Mouse (Mus musculus) brown adipose tissue, adult 24 weeks (tissue): ENCODE data around the gene Ruvbl1. TPM values are rescaled to one million over a fixed set of nuclear protein-coding genes. Genes with fewer than 3 reads are reported as not detected.
A peak's percentile ranks its signal among the peaks of the same experiment; 100 is the strongest.

ENCODE experiments used
- H3K27ac ChIP-seq: fragments of 200-500 bp; replicated peaks from 2 replicates; pipeline ENCODE4 v1.5.1; 2012; ENCODE audit warnings: low read depth, mild to moderate bottlenecking, low read length
- H3K4me1 ChIP-seq: fragments of 200-500 bp; 2 replicates; pipeline ENCODE4 v1.6.1; 2012; ENCODE audit warnings: low read length, mixed read lengths; ENCODE audit not compliant: control insufficient read depth, insufficient read depth, insufficient read length
- H3K4me3 ChIP-seq: fragments of 200-500 bp; 2 replicates; pipeline ENCODE4 v1.5.1; 2012; ENCODE audit warnings: low read depth, mild to moderate bottlenecking, low read length, moderate library complexity; ENCODE audit not compliant: insufficient read depth
- polyA plus RNA-seq: library from polyadenylated mRNA; stranded (reverse); fragments of >200 nt; gene quantifications from 2 replicates; pipeline ENCODE4 v1.2.4, GENCODE M21; 2012; ENCODE audit not compliant: missing spikeins, insufficient read depth, insufficient read length

Ruvbl1 gene
- polyA plus RNA-seq, 1 experiment, result 16.4 TPM

DNA sequence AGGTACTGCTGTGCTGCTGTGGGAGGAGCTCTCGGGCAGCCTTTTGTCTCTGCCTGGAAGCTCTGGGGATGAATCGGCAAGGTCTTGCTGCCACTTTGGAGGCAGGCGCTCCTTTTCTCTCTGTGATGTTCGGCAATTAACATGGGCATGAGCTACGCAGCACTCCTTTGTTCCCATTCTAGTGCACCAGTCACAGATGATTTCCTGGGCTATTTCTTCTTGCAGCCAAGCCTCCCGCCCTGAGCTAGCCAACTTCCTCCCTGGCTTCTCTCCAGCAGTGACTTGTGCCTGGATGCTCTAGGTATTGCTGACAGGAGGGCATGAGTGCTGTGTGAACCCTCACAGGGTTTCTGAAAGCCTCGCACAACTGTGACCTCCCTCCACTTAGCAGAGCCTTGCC is 17.9 kb downstream of the Ruvbl1 start:
- Histone ChIP-seq H3K4me1 (no peaks in the 10 kb centered on the region), H3K4me3 (no peak overlapping the region), H3K27ac (no peak overlapping the region)

- H3K4me3 ChIP-seq, result no peak overlapping the region
- H3K4me1 ChIP-seq, result no peaks in the 10 kb centered on the region
- no peak overlapping the region for H3K27ac ChIP-seq
These were observed 18.7 kb downstream of the Ruvbl1 start for GRCm38 (mm10) chr6:88483913-88484312.

DNA sequence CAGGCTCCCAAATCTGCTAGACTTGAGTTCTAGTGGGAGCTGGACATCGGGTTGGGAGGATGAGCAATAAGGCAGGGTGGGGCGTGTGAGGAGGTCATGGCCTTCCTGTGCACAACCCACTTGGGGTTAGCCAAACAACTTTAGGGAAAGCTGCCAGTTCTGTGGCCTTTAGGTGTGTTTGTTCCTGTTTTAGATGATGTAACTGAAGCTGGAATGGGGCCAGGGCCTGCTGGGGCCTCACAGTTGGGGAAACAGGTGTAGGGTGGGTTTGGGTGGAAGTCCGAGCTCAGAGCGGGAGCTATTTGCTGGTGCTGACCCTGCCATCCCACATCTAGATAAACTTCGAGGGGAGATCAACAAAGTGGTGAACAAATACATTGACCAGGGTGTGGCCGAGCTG is 20.2 kb downstream of the Ruvbl1 start:
- H3K4me1 ChIP-seq, result no peaks in the 10 kb centered on the region
- H3K27ac ChIP-seq, result no peak overlapping the region
- H3K4me3 ChIP-seq, result no peak overlapping the region

DNA sequence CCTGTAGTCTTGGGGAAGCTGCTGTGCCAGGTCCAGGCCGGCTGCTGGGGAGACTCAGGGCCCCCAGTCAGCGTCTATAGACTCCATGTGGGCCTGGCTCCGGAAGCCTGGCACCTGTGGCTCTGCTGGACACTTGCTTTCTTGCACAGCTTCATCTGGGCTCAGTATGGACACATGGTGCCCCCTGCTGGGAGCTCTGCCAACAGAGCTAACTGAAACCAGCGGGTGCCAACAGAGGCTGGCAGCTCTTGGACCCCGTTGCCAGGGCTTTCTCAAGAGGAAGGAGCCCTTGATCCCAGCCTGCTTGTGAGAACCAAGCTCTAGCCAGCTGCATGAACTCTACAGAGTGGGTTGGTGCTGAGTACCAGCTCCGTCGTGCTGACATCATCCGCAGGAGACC is 21.7 kb downstream of the Ruvbl1 start:
- no peak overlapping the region for H3K4me3 ChIP-seq
- H3K4me1 ChIP-seq, result no peaks in the 10 kb centered on the region
- no peak overlapping the region for H3K27ac ChIP-seq

DNA sequence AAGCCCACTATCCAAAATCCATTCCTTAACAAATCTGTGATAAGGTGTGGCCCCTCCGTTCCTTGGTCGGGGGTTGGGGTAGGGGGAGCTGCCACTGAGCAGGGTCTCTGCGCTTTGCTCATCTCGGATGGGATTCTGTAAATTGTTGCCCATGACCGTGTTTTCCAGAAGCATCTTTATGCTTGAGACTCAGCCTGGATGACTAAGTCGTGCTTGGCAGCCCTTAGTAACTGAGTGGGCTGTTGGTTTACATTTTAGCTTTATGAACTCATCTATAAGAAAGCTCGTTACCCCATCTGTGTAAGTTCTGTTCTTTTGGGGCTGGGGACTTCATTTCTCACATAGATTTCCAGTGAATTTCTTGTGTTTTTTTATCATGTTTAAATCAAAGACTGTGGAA is 23.8 kb downstream of the Ruvbl1 start:
- Histone ChIP-seq H3K4me3 (no peak overlapping the region), H3K4me1 (no peaks in the 10 kb centered on the region), H3K27ac (no peak overlapping the region)

- H3K4me3 ChIP-seq, result no peak overlapping the region
- no peaks in the 10 kb centered on the region for H3K4me1 ChIP-seq
- no peak overlapping the region for H3K27ac ChIP-seq
These were observed 24.6 kb downstream of the Ruvbl1 start for GRCm38 (mm10) chr6:88489834-88490233.

DNA sequence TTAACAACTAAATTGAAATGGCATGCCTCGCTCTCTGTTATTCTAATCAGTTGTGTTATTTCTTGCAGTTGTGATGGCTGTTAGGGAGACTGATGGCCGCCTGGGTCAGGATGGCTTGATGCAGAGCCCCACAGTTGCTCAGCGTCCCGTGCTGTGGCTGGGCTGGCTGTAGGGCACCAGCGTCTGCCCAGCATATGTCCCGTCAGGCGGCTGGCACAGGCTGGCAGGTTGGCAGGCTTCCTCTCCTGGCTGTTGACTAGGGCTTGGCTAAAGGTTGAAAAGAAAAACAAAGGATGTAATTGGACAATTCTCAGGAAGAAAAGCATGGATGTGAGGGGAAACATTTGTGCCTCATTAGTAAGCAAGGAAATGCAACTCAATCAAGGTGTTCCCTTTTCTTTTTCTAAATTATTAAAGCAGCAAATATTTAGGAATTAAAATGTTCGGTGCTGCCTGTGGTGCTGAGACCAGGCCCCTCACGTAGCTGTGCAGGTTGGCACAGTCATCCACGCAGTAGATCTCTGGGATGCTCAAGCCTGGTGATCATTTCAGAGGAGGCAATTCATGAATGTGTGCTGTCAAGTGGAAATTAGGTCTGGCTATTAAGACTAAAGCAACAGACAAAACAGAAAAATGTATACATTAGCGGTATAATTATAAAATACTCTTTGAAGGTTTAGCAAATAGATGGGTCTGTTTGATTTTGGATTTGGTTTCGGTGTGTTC is 25.6 kb downstream of the Ruvbl1 start:
- Histone ChIP-seq H3K27ac (no peak overlapping the region), H3K4me3 (no peak overlapping the region), H3K4me1 (no peaks in the 10 kb centered on the region)

- H3K27ac ChIP-seq, result no peak overlapping the region
- H3K4me1 ChIP-seq, result no peaks in the 10 kb centered on the region
- no peak overlapping the region for H3K4me3 ChIP-seq
These were observed 28.5 kb downstream of the Ruvbl1 start for GRCm38 (mm10) chr6:88493712-88494111.

DNA sequence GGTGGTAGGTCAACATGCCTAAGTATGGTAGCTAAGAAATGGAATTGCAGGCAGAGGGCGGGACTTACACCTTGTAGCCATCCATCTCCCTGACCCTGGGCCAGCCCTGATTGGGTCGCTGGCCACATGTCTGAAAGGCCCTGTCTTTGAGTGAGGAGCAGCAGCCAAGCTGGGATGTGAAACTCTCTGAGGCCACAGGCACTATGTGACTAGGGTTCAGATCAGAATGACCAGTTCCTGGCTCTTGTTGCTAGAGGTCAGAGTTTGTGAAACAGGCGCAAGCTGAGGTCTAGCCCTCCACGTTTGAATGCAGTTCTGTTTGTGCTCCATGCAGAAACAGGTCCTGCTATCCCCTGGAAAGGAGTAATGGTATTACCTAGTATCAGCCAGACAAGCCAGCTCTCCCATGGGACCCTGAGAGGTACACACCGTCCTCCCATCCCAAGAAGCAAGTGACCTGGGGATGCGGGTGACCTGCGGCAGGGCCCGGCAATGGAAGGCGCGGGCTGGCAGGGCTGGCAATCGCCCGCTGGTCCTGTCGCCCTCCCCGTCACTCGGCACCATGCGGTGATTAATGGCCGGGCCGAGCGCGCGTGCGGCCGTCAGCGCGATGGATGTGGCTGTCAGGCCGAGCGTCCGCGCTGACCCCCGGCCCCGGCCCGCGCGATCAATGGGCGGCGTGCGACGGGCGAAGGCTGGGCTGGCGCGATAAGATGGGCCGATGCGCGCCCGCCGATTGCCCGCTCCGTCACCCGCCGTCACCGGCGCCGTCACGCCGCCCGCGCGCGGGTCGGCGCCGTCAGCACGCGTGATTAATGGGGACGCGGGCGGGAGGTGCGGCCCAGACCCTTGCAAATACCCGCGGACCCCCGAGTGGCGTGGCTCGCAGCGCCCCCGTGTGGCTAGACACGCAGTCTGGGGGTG is 34.5 kb downstream of the Ruvbl1 start:
- Histone ChIP-seq H3K4me1 (no peaks in the 10 kb centered on the region), H3K4me3 (peak overlapping the region; percentile 49), H3K27ac (no peak overlapping the region)

DNA sequence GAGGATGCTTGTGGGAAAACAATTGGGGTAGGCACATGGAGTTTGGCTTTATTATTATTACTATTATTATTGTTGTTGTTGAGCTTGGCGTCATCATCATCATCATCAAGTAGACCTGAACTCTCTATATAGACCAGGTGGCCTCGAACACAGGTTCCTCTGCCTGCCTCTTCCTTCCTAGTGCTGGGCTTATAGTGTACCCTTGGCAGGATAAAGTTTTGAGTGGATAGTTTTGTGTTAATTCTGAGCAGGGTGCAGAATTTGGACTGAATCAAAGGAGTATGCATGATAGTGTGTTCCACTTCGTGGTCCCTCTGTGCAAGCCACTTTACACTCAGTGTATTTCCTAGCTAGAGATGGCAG is 35.2 kb downstream of the Ruvbl1 start:
- Histone ChIP-seq H3K4me3 (peak overlapping the region; percentile 49), H3K4me1 (no peaks in the 10 kb centered on the region), H3K27ac (no peak overlapping the region)

- Histone ChIP-seq H3K27ac (no peak overlapping the region), H3K4me3 (no peak overlapping the region), H3K4me1 (no peaks in the 10 kb centered on the region)
These were observed 37.1 kb downstream of the Ruvbl1 start for GRCm38 (mm10) chr6:88502030-88502970.

GRCm38 (mm10) chr6:88503044-88503443 is 37.8 kb downstream of the Ruvbl1 start:
- Histone ChIP-seq H3K4me3 (no peak overlapping the region), H3K4me1 (no peaks in the 10 kb centered on the region), H3K27ac (no peak overlapping the region)

- Histone ChIP-seq H3K27ac (no peak overlapping the region), H3K4me1 (peaks cover 8% of the 10 kb centered on the region; the same call in 1 of the 2 replicates), H3K4me3 (no peak overlapping the region)
These were observed 48.8 kb downstream of the Ruvbl1 start for GRCm38 (mm10) chr6:88513984-88514383.

DNA sequence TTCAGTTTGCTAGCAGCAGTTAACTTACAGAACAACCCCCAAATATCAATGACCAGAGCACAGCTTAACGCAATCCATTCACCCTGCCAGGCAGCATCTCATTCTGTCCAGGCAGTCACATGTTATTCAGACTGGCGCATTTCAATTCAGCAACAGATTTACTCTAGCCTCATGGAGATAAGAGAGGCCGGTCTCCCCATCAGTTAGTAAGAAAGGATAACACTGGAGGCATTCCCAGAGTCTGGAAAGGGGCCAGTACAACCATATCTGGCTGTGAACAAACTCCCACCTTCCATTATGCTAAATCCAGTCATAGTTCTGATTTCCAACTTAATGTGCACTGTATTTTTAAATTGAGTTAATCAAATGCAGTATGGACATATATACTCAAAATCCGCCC is 49.3 kb downstream of the Ruvbl1 start:
- Histone ChIP-seq H3K27ac (no peak overlapping the region), H3K4me1 (peaks cover 10% of the 10 kb centered on the region; the same call in 1 of the 2 replicates), H3K4me3 (no peak overlapping the region)

GRCm38 (mm10) chr6:88515971-88516370 is 50.8 kb downstream of the Ruvbl1 start:
- Histone ChIP-seq H3K27ac (no peak overlapping the region), H3K4me1 (peaks cover 12% of the 10 kb centered on the region; the same call in 1 of the 2 replicates), H3K4me3 (no peak overlapping the region)
